Mouse (Mus musculus) left cerebral cortex, postnatal 10 days (tissue): ENCODE data around the gene Kalrn. TPM values are rescaled to one million over a fixed set of nuclear protein-coding genes. Genes with fewer than 3 reads are reported as not detected.

ENCODE experiments used
- DNase-seq, 2 experiments: peaks; one replicate each; pipeline ENCODE4 v3.0.0; 2021 to 2022; ENCODE audit warnings: low spot score in 2 of 2, mixed read lengths in 1 of 2; ENCODE audit errors: extremely low spot score in 1 of 2
- intact Hi-C: fragments of 180-260 bp; cut with DNase I; formaldehyde crosslinking; loops from one replicate; pipeline ENCODE4 v1.15.1; 2025
- total RNA-seq, 2 experiments: library from RNA; stranded (reverse); gene quantifications; 2 replicates each; pipeline ENCODE4 v1.2.3; 2021

Gene Kalrn
- total RNA-seq, 2 experiments from 2014 or later, result 318 to 335 TPM

DNA sequence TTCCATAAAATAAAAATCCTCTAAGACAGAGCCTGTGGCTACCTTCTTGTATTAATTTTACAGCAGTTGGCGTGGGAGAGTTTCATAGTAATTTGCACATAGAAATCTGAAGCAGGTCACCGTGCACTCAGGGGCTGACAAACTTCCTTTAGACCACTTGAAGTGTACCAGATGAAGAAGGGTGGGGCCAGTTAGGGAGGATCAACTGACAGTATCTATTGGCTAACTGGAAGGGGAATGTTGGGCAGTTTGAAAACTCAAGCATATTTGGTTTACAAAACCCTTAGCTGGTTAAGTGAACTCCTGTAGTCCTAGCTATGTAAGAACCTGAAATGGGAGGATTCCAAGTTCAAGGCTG lies 606.1 kb downstream of the Kalrn start:
- DNase-seq, result peak in 1 of 2 experiments; percentile 7
- intact Hi-C loops, result no loop called here

DNA sequence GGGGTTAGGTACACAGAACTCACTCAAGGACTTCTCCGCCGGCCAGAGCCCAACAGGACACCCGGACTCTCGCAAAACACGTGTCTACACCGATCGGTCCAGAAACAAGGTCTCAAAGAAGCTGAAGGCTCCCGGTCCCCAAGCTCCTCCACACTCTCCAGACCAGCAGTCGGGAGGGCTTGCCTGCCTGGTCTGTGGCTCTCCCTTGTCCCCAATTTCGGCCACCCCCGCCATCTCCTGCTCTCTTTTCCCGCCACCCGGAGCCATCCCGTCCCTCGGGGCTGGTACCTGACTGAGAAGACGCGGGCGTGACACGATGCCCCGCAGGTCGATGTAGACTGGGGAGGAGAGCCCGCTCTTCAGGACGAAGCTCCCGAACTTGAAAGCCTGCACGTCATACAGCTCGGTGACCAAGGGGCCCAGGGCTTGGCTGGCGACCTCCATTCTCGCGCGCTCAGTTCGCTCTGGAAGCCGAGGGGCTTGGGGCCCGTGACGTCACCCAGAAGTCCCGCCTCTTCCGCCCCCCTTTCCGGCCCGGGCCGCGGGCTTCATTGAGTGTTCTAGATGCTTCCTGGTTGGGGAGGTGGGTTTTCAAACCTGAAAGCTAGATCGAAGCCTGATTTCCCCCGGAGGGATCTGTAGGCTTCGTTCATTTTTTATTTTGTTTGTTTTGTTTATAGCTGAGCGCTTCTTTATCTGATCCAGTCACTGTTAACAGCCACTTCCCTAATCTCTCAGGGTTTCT lies 606.6 kb downstream of the Kalrn start, which contains the start of gene Umps:
Gene Umps, minus strand, starts transcription at position 501 of the 745 bp plus-strand sequence.
- intact Hi-C loops, result no loop called here
- DNase-seq, result peak; percentile 81 to 89

- DNase-seq, result peak in 1 of 2 experiments; percentile 16
- intact Hi-C loops, result no loop called here
Observed at GRCm38 (mm10) chr16:33965878-33966537, 607.3 kb downstream of the Kalrn start.

GRCm38 (mm10) chr16:33963509-33963908 lies 609.8 kb downstream of the Kalrn start:
- no peak for DNase-seq
- intact Hi-C loops, result no loop called here

- intact Hi-C loops, result no loop called here
- DNase-seq, result no peak
Observed at GRCm38 (mm10) chr16:33954793-33955192, 618.5 kb downstream of the Kalrn start.

GRCm38 (mm10) chr16:33953008-33953407 lies 620.3 kb downstream of the Kalrn start:
- intact Hi-C loops, result no loop called here
- DNase-seq, result no peak

DNA sequence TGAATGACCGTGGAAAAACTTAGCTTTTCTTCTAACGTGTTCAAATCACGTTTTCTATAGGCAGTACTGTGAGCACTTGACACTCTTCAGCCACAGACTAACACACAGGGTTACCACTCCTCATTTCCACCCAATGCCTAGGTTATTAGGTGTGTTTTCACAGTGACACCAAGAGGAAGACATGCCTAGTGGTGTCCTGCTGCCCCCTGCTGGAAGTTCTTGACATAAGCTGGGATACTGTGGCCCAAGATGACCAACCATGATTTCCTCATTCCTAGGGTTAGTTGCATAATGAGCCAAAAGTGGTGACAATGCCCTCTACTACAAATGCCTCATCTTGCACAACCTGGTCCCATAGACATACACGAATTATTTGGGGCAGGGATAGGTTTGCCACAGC lies 622.5 kb downstream of the Kalrn start:
- peak; percentile 68 to 82 for DNase-seq
- intact Hi-C loops, result loop anchor here (1.0 kb wide), 1 partner anchor 130 kb away; no protein-coding TSS in a partner anchor

- intact Hi-C loops, result no loop called here
- peak in 1 of 2 experiments; percentile 19 for DNase-seq
Observed at GRCm38 (mm10) chr16:33950386-33950785, 622.9 kb downstream of the Kalrn start.

GRCm38 (mm10) chr16:33947664-33948571 lies 625.4 kb downstream of the Kalrn start:
- peak in 1 of 2 experiments; percentile 19 for DNase-seq
- intact Hi-C loops, result no loop called here

GRCm38 (mm10) chr16:33946021-33946420 lies 627.3 kb downstream of the Kalrn start:
- peak in 1 of 2 experiments; percentile 25 for DNase-seq
- intact Hi-C loops, result no loop called here

GRCm38 (mm10) chr16:33944772-33945171 lies 628.6 kb downstream of the Kalrn start:
- DNase-seq, result peak in 1 of 2 experiments; percentile 27
- intact Hi-C loops, result no loop called here

DNA sequence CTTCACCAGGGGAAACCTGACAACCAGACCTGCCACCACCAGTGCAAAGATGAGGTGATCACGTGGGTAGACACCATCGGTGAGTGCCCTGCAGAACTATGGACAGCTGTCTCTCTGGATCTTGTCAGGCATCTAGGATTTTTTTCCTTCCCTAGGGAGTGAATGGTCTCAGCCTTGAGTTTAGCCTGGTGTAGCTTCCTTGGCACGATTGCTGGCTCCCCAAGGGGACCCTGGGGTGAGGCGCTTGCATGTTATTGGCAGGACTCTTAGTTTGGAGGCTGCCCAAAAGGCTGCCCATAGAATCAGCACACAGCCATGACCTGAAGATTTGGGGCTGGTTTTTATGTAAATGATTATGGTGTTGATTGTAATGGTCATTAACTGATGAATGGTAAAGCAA lies 629.2 kb downstream of the Kalrn start:
- peak in 1 of 2 experiments; percentile 14 for DNase-seq
- intact Hi-C loops, result no loop called here

DNA sequence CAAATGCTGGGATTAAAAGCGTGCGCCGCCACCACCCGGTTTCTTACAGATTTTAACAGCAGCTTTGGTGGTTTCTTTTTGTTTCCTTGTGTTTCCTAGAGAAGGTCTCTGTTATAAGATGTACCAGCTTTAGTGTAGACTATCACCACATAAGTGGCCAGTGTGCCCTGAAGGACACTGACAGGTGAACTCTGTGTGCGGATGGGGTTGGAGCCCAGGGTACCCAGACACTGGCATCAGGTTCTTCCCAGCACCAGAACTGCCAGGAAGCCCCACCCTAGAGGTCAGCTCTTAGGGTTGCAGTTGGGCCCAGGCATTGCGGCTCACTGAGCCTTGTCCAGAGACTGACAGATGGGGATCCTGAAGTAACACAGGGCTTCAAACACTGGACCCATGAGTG lies 629.9 kb downstream of the Kalrn start:
- intact Hi-C loops, result no loop called here
- no peak for DNase-seq

- intact Hi-C loops, result no loop called here
- peak in 1 of 2 experiments; percentile 82 for DNase-seq
Observed at GRCm38 (mm10) chr16:33942341-33942740, 631.0 kb downstream of the Kalrn start.

DNA sequence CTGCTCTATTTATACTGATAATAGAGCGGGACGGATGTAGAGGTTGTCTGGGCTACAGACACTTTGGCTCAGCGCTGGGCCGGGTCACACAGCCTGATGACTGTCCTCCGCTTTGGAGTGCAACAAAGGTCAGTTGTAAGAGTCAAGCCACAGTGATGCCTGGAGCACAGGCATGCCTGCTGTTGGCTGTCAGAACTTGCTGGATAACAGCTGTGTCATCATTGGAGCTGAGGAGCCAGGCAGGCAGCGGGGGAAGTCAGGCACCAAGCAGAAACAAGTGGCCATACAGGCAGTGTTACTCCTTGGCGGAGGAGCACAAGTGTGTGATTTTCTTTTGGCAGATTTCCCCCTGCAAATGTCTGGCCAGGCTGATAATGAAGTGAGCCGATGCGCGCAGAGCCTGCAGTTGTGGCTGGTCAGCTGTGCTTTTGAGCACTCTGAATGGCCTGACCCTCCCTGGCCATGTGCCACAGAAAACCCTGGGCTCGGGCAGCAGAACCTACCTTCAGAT lies 632.0 kb downstream of the Kalrn start:
- intact Hi-C loops, result no loop called here
- peak; percentile 53 to 70 for DNase-seq

GRCm38 (mm10) chr16:33940095-33940494 lies 633.2 kb downstream of the Kalrn start:
- intact Hi-C loops, result no loop called here
- peak in 1 of 2 experiments; percentile 10 for DNase-seq

GRCm38 (mm10) chr16:33939636-33940035 lies 633.7 kb downstream of the Kalrn start:
- intact Hi-C loops, result no loop called here
- peak in 1 of 2 experiments; percentile 4 for DNase-seq

- intact Hi-C loops, result no loop called here
- DNase-seq, result no peak
Observed at GRCm38 (mm10) chr16:33939133-33939531, 634.2 kb downstream of the Kalrn start.
